Mouse (Mus musculus) intestine, embryonic 14.5 days (tissue): ENCODE data around the gene Cdc14b. TPM values are rescaled to one million over a fixed set of nuclear protein-coding genes. Genes with fewer than 3 reads are reported as not detected.
A peak's percentile ranks its signal among the peaks of the same experiment; 100 is the strongest.

ENCODE experiments used
- ATAC-seq: fragments of 200-750 bp; cut with Nextera tagmentation; replicated peaks from 2 replicates; pipeline ENCODE4 v1.8.0; 2017; ENCODE audit warnings: low read depth, moderate number of reproducible peaks, moderate TSS enrichment, moderate library complexity; ENCODE audit not compliant: low FRiP score, low TSS enrichment
- DNase-seq: peaks from one replicate; pipeline ENCODE4 v3.0.0-alpha.2; 2018; ENCODE audit warnings: low spot score
- H3K27ac ChIP-seq: fragments of 300-500 bp; sonication (generic); 2 replicates; pipeline ENCODE4 v1.5.1; 2014; ENCODE audit warnings: low read depth, mild to moderate bottlenecking, control low read depth
- H3K27me3 ChIP-seq: fragments of 300-500 bp; sonication (generic); replicated peaks from 2 replicates; pipeline ENCODE4 v1.6.1; 2014; ENCODE audit warnings: low read length, control low read depth; ENCODE audit not compliant: control insufficient read depth, insufficient read depth
- H3K36me3 ChIP-seq: fragments of 300-500 bp; sonication (generic); 2 replicates; pipeline ENCODE4 v1.6.1; 2014; ENCODE audit warnings: low read length, control low read depth; ENCODE audit not compliant: control insufficient read depth, insufficient read depth
- H3K4me1 ChIP-seq: fragments of 300-500 bp; sonication (generic); replicated peaks from 2 replicates; pipeline ENCODE4 v1.6.1; 2014; ENCODE audit warnings: low read length, control low read depth, mixed read lengths; ENCODE audit not compliant: control insufficient read depth, insufficient read depth
- H3K4me2 ChIP-seq: fragments of 300-500 bp; sonication (generic); 2 replicates; pipeline ENCODE4 v1.6.1; 2014; ENCODE audit warnings: low read length
- H3K4me3 ChIP-seq: fragments of 300-500 bp; sonication (generic); 2 replicates; pipeline ENCODE4 v1.5.1; 2014; ENCODE audit warnings: low read depth, low read length, control low read depth, mixed read lengths
- H3K9ac ChIP-seq: fragments of 300-500 bp; sonication (generic); 2 replicates; pipeline ENCODE4 v1.6.1; 2014; ENCODE audit warnings: mild to moderate bottlenecking, low read length
- H3K9me3 ChIP-seq: fragments of 300-500 bp; sonication (generic); 2 replicates; pipeline ENCODE4 v1.6.1; 2016; ENCODE audit warnings: low read length, control low read depth; ENCODE audit not compliant: control insufficient read depth
- WGBS: fragments of 180-500 bp; shearing (Covaris S2); extraction: QIAGEN DNeasy Blood & Tissue Kit; methylation state at CpG from one replicate; pipeline ENCODE4 v1.1.7; 2014; 5-methylcytosine and 5-hydroxymethylcytosine counted together
- polyA plus RNA-seq: library from polyadenylated mRNA; unstranded; fragments of >200 nt; fragmentation: Nextera tagmentation; extraction: Ambion mirVana; gene quantifications from 2 replicates; pipeline ENCODE4 v1.2.1, GENCODE M21; 2014

Gene Cdc14b
- polyA plus RNA-seq, 1 experiment from 2014 or later: 19.2 TPM

- Histone ChIP-seq H3K4me1 (peaks cover 7% of the 10 kb centered on the region; the same call in 1 of the 2 replicates), H3K36me3 (no peaks in the 10 kb centered on the region; the same call in 1 of the 2 replicates), H3K4me3 (peak overlapping the region; percentile 89; the same call in 1 of the 2 replicates), H3K9me3 (peaks cover 14% of the 10 kb centered on the region), H3K27me3 (no peaks in the 10 kb centered on the region), H3K9ac (no peak overlapping the region; the same call in 1 of the 2 replicates), H3K27ac (no peak overlapping the region), H3K4me2 (peak overlapping the region; percentile 88)
- DNase-seq: no peak
- WGBS: 44% methylated on average over 13 of the region's 13 CpGs
- ATAC-seq: no peak
These were observed 111.9 kb downstream of the Cdc14b start for GRCm38 (mm10) chr13:64163147-64163715.

DNA sequence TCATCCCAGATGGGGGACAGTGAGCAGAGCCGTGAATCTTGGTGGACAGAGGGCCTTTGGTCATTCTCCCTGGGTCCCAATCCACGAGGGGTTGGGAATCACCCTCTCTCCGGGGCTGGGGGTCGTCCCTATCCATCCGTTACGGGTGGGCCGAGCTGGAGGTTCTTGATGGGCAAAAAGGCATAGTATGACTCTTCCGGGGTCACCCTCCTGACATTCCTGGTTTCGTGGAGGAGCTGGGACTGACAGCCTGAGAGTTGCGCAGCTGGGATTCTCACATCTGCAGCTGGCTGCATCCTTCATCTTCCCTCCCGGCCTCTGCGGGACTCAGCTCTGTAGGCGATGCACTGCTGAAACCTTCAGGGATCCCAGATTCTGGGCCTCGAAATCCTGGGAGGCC lies 112.5 kb downstream of the Cdc14b start:
- Histone ChIP-seq H3K9me3 (peaks cover 10% of the 10 kb centered on the region), H3K27ac (no peak overlapping the region), H3K4me2 (peak overlapping the region; percentile 88), H3K4me3 (peak overlapping the region; percentile 89), H3K9ac (peak overlapping the region; percentile 77), H3K4me1 (peaks cover 7% of the 10 kb centered on the region; the same call in 1 of the 2 replicates), H3K27me3 (no peaks in the 10 kb centered on the region), H3K36me3 (no peaks in the 10 kb centered on the region; the same call in 1 of the 2 replicates)
- DNase-seq (peak; percentile 66), ATAC-seq (peak; percentile 1; the same call in 1 of the 2 replicates)
- WGBS: 3% methylated on average over 14 of the region's 14 CpGs

- Histone ChIP-seq H3K4me1 (peaks cover 7% of the 10 kb centered on the region; the same call in 1 of the 2 replicates), H3K4me2 (peak overlapping the region; percentile 88), H3K27ac (peak overlapping the region; percentile 82), H3K9ac (peak overlapping the region; percentile 77), H3K9me3 (peaks cover 6% of the 10 kb centered on the region; the same call in 1 of the 2 replicates), H3K36me3 (no peaks in the 10 kb centered on the region; the same call in 1 of the 2 replicates), H3K4me3 (peak overlapping the region; percentile 89), H3K27me3 (no peaks in the 10 kb centered on the region)
- under 1% methylated on average over 67 of the region's 71 CpGs for WGBS
- peak; percentile 70 for ATAC-seq
- no peak for DNase-seq
These were observed 113.0 kb downstream of the Cdc14b start for GRCm38 (mm10) chr13:64161916-64162611.

GRCm38 (mm10) chr13:64161548-64161915 lies 113.6 kb downstream of the Cdc14b start, which contains the start of gene Habp4:
TSS of gene Habp4 (plus strand) at chr13:64161824.
- Histone ChIP-seq H3K36me3 (no peaks in the 10 kb centered on the region; the same call in 1 of the 2 replicates), H3K27ac (peak within 1 kb of the TSS; percentile 82), H3K9me3 (0 out of 2 replicates have a peak, but pooled peaks cover 4% of the 10 kb centered on the region), H3K27me3 (no peaks in the 10 kb centered on the region), H3K4me1 (peaks cover 7% of the 10 kb centered on the region; the same call in 1 of the 2 replicates), H3K4me3 (peak within 1 kb of the TSS; percentile 89), H3K9ac (peak within 1 kb of the TSS; percentile 77), H3K4me2 (peak within 1 kb of the TSS; percentile 88)
- DNase-seq (peak; percentile 98), ATAC-seq (peak; percentile 99)
- WGBS: 1% methylated on average over 22 of the region's 31 CpGs

GRCm38 (mm10) chr13:64156966-64157365 lies 118.1 kb downstream of the Cdc14b start:
- Histone ChIP-seq H3K36me3 (no peaks in the 10 kb centered on the region), H3K4me1 (no peaks in the 10 kb centered on the region), H3K9ac (no peak overlapping the region), H3K9me3 (no peaks in the 10 kb centered on the region), H3K27ac (no peak overlapping the region), H3K4me3 (no peak overlapping the region), H3K27me3 (no peaks in the 10 kb centered on the region), H3K4me2 (no peak overlapping the region)
- ATAC-seq (no peak), DNase-seq (no peak)

GRCm38 (mm10) chr13:64155171-64155571 lies 119.9 kb downstream of the Cdc14b start:
- Histone ChIP-seq H3K4me2 (no peak overlapping the region), H3K4me1 (peaks cover 3% of the 10 kb centered on the region; the same call in 1 of the 2 replicates), H3K9me3 (no peaks in the 10 kb centered on the region), H3K27me3 (no peaks in the 10 kb centered on the region), H3K4me3 (no peak overlapping the region), H3K27ac (no peak overlapping the region), H3K9ac (no peak overlapping the region), H3K36me3 (no peaks in the 10 kb centered on the region)
- WGBS: 21% methylated on average over 1 of the region's 1 CpGs
- no peak for DNase-seq
- ATAC-seq: no peak

DNA sequence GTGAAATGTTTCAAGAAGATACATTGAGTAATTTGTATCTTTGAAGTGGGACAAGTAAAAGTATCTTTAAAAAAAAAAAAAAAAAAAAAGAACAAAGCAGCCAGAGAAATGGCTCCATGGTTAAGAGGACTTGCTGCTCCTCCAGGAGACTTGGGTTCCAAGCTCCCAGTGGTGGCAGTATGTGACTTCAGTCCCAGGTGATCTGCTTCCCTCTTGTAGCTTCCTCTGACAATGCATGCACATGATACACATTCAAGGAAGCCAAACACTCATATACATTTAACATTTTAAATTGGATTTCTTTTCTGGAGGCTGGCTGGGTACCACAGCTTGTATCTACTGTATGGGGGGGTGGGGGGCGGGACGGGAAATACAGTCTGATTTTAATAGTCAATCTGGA lies 120.4 kb downstream of the Cdc14b start:
- no peak for ATAC-seq
- Histone ChIP-seq H3K27me3 (no peaks in the 10 kb centered on the region), H3K27ac (no peak overlapping the region), H3K9me3 (no peaks in the 10 kb centered on the region), H3K4me2 (no peak overlapping the region), H3K9ac (no peak overlapping the region), H3K4me1 (peaks cover 3% of the 10 kb centered on the region; the same call in 1 of the 2 replicates), H3K4me3 (no peak overlapping the region), H3K36me3 (no peaks in the 10 kb centered on the region)
- WGBS: 58% methylated on average over 2 of the region's 2 CpGs
- no peak for DNase-seq

GRCm38 (mm10) chr13:64153751-64154267 lies 121.3 kb downstream of the Cdc14b start:
- no peaks in the 10 kb centered on the region for H3K9me3 ChIP-seq
- H3K4me3 ChIP-seq: peak overlapping the region; percentile 91
- DNase-seq (no peak), ATAC-seq (peak; percentile 58)
- H3K4me2 ChIP-seq: peak overlapping the region; percentile 79
- 0 out of 2 replicates have a peak overlapping the region, but pooled peaks have one; percentile 20 for H3K9ac ChIP-seq
- peak overlapping the region; percentile 33; the same call in 1 of the 2 replicates for H3K27ac ChIP-seq
- no peaks in the 10 kb centered on the region for H3K36me3 ChIP-seq
- H3K4me1 ChIP-seq: peaks cover 3% of the 10 kb centered on the region; the same call in 1 of the 2 replicates
- under 1% methylated on average over 18 of the region's 18 CpGs for WGBS
- no peaks in the 10 kb centered on the region for H3K27me3 ChIP-seq
